Mouse (Mus musculus): ENCODE data around the gene Ccne1.

The Ccne1 gene

GRCm38 (mm10) chr7:38093101-38093500, 14.2 kb downstream of the Ccne1 start:
- DNase-seq: no peak

- no peak for DNase-seq
Observed at GRCm38 (mm10) chr7:38089930-38090675, 17.2 kb downstream of the Ccne1 start.

GRCm38 (mm10) chr7:38088456-38088855, 18.9 kb downstream of the Ccne1 start:
- DNase-seq: no peak

DNA sequence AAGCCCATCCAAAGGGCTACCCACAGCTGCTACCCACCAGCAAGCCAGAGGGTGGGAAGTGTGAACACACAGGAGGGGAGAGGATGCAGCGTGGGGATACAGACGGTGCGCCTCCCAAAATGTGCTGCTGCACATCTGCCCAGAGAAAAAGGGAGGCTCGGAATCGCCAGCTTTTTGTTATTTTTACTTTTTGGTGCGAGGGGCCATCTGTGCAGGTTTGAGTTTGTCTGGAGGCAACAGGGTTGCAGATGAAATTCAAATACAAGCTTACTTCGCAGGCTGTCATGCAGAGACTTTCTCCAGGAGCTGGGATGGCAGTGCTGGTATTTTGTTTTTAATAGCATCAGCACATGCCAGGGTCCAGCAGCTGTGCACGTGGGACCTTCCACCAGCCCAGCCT, 19.5 kb downstream of the Ccne1 start:
- DNase-seq: peak; percentile 69

DNA sequence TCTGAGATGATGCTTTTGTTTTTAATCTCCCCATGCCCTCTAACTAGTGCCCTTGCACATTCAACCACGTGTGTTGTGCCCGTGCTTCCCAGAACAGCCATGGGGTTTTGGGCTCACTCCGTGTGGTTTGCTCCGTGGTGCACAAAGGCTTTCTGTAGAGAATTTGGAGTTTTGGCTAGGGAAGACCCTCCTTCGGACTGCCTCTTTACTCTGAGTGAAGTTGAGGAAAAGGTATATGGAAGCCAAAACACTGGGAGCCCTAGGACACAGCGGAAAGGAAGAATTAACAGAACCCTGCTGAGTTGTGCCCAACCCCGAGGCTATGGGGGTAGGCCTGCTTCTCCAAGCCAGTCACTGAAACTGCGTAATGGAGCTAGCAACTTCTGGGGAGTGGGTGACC, 20.9 kb downstream of the Ccne1 start:
- no peak for DNase-seq

GRCm38 (mm10) chr7:38085573-38086211, 21.6 kb downstream of the Ccne1 start:
- DNase-seq: no peak

GRCm38 (mm10) chr7:38084778-38085572, 22.4 kb downstream of the Ccne1 start:
- DNase-seq: peak; percentile 98

- DNase-seq: no peak
Observed at GRCm38 (mm10) chr7:38082971-38083370, 24.4 kb downstream of the Ccne1 start.

DNA sequence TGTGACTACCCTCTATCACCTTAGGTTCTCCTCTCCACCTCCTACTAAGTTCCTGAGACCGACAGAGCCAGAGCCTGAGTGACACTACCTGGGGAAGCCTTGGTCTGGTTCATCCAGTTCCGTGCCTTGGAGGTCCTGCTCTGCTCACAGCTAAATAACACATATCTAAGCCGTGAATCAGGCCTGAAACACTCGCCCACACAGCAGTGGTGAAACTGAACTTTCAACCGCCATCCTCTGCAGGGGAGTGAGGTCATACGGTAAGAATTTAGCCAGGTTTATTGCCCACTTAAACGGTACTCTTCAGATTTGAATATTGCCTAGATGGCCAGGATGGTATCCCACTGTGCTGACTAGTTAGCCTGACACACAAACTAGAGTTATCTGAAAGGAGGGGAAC, 30.1 kb downstream of the Ccne1 start:
- DNase-seq: no peak

DNA sequence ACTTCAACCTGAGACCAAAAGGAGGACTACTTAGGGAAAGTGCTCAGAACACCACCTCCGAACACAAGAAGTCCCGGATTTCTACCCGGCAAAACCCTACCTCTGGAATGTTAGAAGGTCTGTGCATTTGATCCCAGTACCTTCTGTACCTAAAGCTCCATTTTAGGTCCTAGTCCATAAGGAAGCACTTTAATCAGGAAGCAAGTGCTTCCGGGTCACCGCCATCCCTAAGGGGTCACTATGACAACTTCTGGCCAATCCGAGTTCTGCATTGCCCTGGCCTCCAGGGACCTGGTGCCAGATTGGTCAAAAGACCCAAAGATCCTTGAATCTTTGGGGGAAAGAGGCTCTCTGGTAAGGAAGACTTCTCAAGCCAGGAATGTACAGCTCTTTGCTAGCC, 31.8 kb downstream of the Ccne1 start:
- DNase-seq: no peak

GRCm38 (mm10) chr7:38074920-38075319, 32.4 kb downstream of the Ccne1 start:
- DNase-seq: no peak

GRCm38 (mm10) chr7:38074514-38074913, 32.8 kb downstream of the Ccne1 start:
- DNase-seq: no peak

DNA sequence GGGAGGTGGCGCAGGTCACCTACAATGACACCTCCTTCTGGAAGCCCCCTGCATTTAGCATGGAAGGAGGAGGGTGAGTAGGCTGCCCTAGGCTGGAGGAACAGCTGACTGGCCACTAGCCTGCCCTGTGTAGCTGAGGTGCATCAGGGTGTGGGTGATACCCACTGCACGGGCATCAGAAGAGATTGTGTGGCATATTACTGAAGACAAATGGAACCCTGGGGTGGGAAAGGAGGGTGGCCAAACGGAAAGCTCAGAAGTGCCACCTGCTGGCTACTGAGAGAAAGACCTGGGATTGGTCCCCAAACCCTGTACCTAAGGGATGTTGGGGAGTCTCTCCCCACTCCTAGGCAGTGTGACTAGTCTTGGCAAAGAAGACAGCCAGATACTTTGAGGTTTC, 33.6 kb downstream of the Ccne1 start:
- DNase-seq: peak; percentile 65

GRCm38 (mm10) chr7:38071065-38071464, 36.3 kb downstream of the Ccne1 start:
- DNase-seq: no peak

- DNase-seq: no peak
Observed at GRCm38 (mm10) chr7:38070663-38071062, 36.7 kb downstream of the Ccne1 start.

- no peak for DNase-seq
Observed at GRCm38 (mm10) chr7:38064431-38064830, 42.9 kb downstream of the Ccne1 start.

GRCm38 (mm10) chr7:38061060-38061970, 46.0 kb downstream of the Ccne1 start:
- peak; percentile 87 for DNase-seq

GRCm38 (mm10) chr7:38059636-38060330, 47.6 kb downstream of the Ccne1 start:
- no peak for DNase-seq

GRCm38 (mm10) chr7:38059096-38059495, 48.2 kb downstream of the Ccne1 start:
- no peak for DNase-seq

GRCm38 (mm10) chr7:38055996-38056395, 51.3 kb downstream of the Ccne1 start:
- DNase-seq: peak; percentile 44

DNA sequence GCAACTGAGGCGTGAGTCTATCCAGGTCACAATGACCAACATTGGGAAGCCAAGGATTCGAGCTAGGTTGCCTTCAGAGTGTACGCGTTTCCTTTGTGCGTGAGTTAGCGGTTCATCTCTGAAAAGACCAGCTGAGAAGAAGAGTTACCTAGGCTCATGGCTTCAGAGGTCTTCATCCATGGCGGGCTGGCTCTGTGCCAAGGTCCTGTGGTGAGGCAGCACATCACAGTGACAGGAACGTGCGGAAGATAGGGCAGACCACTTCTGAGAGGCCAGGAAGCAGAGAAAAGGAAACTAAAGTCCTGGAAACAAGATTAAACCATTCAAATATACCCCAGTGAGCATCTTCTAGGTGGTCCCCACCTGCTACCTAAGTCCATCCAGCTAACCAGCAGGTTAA, 53.1 kb downstream of the Ccne1 start:
- no peak for DNase-seq

All from right cerebral cortex, postnatal 25 days (tissue).